Mouse (Mus musculus) bone marrow macrophage, adult 2 months (primary cell): ENCODE measurements around the gene Rhob.
A peak's percentile ranks its signal among the peaks of the same experiment; 100 is the strongest.

Experiments used
- CTCF ChIP-seq: IDR thresholded peaks from 2 replicates; pipeline ENCODE4 v1.5.1; 2012; ENCODE audit warnings: low read depth, mild to moderate bottlenecking, low read length, moderate library complexity
- POLR2A ChIP-seq: IDR thresholded peaks from 2 replicates; pipeline ENCODE4 v1.6.1; 2012; ENCODE audit warnings: mild to moderate bottlenecking, low read depth, low read length, borderline replicate concordance

DNA sequence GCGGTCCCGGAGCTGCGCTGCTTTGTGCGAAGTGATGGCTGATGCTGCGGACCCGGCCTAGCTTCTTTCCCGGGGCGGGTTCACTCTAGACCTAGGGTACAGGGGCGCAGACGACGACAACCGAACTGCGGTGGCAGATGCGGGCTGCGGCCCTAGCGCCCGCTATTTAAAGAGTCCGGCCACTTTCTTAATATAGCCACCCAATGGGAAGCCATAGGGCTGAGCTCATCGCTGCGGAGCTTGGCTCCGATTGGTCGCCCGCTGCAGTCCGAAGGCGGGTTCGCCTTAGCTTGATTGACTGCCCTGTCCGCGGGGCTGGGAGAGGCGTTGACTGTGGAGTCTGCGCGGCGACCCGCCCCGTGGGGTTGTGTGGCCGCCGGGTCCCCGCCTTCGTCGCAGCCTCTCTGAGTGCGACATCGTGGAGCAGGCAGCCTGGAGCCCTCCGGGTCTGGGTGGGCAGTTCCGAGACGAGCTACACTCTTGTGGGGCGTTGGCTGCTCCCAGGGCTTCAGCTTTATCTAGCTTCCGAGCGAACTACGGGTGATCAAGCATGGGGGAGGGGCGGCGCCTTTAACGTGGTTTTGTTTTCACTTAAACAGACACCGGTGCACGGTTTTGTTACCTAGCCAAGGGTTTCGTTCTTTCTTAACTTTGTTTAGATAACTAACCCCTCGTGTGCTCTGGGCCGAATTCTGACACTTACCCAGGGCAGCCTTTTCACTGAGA, at the start of gene Rhob:
- peak; percentile 97 for TF ChIP-seq POLR2A
- no peak for TF ChIP-seq CTCF
